ENCODE assay signal across 11 mouse cellular contexts in the genomic region with DNA sequence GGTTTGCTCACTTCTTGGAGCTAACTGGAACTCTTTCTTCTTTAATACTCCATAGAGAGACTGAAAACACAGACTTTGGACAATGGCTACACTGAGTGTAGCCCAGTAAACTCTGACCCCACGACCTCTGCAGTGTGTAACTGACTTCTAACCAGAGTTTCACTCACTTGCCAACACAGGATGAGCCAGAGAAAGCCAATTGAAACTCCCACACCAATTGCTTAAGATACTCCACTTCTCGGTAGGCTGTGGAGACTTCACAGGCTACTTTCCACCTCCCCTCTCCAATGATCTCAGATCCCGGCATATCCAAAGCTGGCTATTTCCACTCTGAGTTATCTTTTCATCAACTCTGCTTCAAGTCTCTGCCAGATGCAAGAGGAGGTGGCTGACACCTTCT. TPM values are rescaled to one million over a fixed set of nuclear protein-coding genes. Genes with fewer than 3 reads are reported as not detected.
DNase-seq lines count a peak whose midpoint lies in the region; ATAC-seq lines count a peak whose summit lies in the region.
"Had no signal": no experiment of that assay in that cellular context is flagged by ENCODE, and none has a peak within 500 bp of the region (broad histone marks: within the 10 kb centered on the region; RNA-seq: fewer than 3 reads in every experiment).

No protein-coding gene starts in this region.

- H3K9ac ChIP-seq in forebrain, embryonic 11.5 days (ENCODE audit: low read length) = no peak overlapping the region
- no peak overlapping the region for H3K9ac ChIP-seq in midbrain, embryonic 14.5 days (replicated peaks; ENCODE audit: low read length)

- DNase-seq in adrenal gland, adult 2 months = peak; percentile 32
- no peak for DNase-seq in adrenal gland, postnatal 25 days
- peak; percentile 50 for DNase-seq in 3T3-L1 (ENCODE audit: low read depth, low spot score)
- DNase-seq in forelimb bud, embryonic 11.5 days (ENCODE audit: low read depth, low spot score) = peak; percentile 33
- DNase-seq in kidney, postnatal 36 days = peak; percentile 82 to 89
- no peak for DNase-seq in forebrain, embryonic 11.5 days (ENCODE audit: low spot score)
- DNase-seq in midbrain, embryonic 14.5 days = no peak
- DNase-seq: gastrocnemius, postnatal 10 days; heart, postnatal 4 days; thymus, postnatal 36 days had no signal

- no peaks in the 10 kb centered on the region for H3K4me1 ChIP-seq in forebrain, embryonic 11.5 days (replicated peaks; ENCODE audit: control insufficient read depth, insufficient read depth, low read length)
- no peaks in the 10 kb centered on the region for H3K4me1 ChIP-seq in midbrain, embryonic 14.5 days (ENCODE audit: control insufficient read depth, insufficient read depth, low read length)

- H3K27me3 ChIP-seq in forebrain, embryonic 11.5 days (ENCODE audit: control insufficient read depth, insufficient read depth, low read length) = no peaks in the 10 kb centered on the region
- H3K27me3 ChIP-seq in midbrain, embryonic 14.5 days (ENCODE audit: control insufficient read depth, insufficient read depth, low read length) = no peaks in the 10 kb centered on the region

- H3K4me2 ChIP-seq in forebrain, embryonic 11.5 days (ENCODE audit: low read depth, low read length, severe bottlenecking) = no peak overlapping the region
- H3K4me2 ChIP-seq in midbrain, embryonic 14.5 days (ENCODE audit: low read length) = no peak overlapping the region

- no peak overlapping the region for H3K27ac ChIP-seq in forebrain, embryonic 11.5 days (ENCODE audit: low read depth, low read length)
- no peak overlapping the region for H3K27ac ChIP-seq in midbrain, embryonic 14.5 days (replicated peaks; ENCODE audit: low read depth, low read length)

- no peak overlapping the region for H3K4me3 ChIP-seq in forebrain, embryonic 11.5 days (ENCODE audit: low read depth, low read length)
- H3K4me3 ChIP-seq in midbrain, embryonic 14.5 days (replicated peaks; ENCODE audit: low read depth, low read length) = no peak overlapping the region

- no peaks in the 10 kb centered on the region for H3K36me3 ChIP-seq in forebrain, embryonic 11.5 days (ENCODE audit: control insufficient read depth, insufficient read depth, low read length)
- no peaks in the 10 kb centered on the region for H3K36me3 ChIP-seq in midbrain, embryonic 14.5 days (ENCODE audit: control insufficient read depth, insufficient read depth, low read length)

- 62% methylated on average over 3 of the region's 3 CpGs for WGBS in forebrain, embryonic 11.5 days
- WGBS in midbrain, embryonic 14.5 days = 61% methylated on average over 3 of the region's 3 CpGs

- H3K9me3 ChIP-seq in forebrain, embryonic 11.5 days (ENCODE audit: control insufficient read depth, low read length) = no peaks in the 10 kb centered on the region
- no peaks in the 10 kb centered on the region for H3K9me3 ChIP-seq in midbrain, embryonic 14.5 days (ENCODE audit: control insufficient read depth, low read length)

- no peak for ATAC-seq in forebrain, embryonic 11.5 days (replicated peaks; ENCODE audit: low FRiP score)
- ATAC-seq in megakaryocyte-erythroid progenitor cell, adult 5-6 weeks (replicated peaks; ENCODE audit: low FRiP score, low TSS enrichment, poor library complexity, severe bottlenecking) = no peak
- no peak for ATAC-seq in midbrain, embryonic 14.5 days (ENCODE audit: low FRiP score, low TSS enrichment)

RNA-seq across cellular contexts. Expression of a gene that starts 30.5 kb away (rescaled TPM):
- total RNA-seq in adrenal gland, adult 2 months (2021) = 1 to 10 TPM; 2.9 to 6.3 TPM
- polyA plus RNA-seq in adrenal gland, adult 2 months (2012; rRNA removed) = 2.6 and 3.7 TPM in 2 replicates
- 3.7 and 5.5 TPM in 2 replicates for total RNA-seq in adrenal gland, postnatal 25 days (2021)
- 0.53 and 1.2 TPM in 2 replicates for polyA plus RNA-seq in forebrain, embryonic 11.5 days (2014; fragmentation: Nextera tagmentation; extraction: Ambion mirVana)
- 0.20 TPM in 1 of 2 replicates, not detected in the other for total RNA-seq in megakaryocyte-erythroid progenitor cell, adult 5-6 weeks (2014; fragmentation: Nextera tagmentation)
- 0.28 and 1.5 TPM in 2 replicates for total RNA-seq in megakaryocyte-erythroid progenitor cell, adult 5-6 weeks (2017)
- polyA plus RNA-seq in midbrain, embryonic 14.5 days (2014; fragmentation: Nextera tagmentation; extraction: Ambion mirVana) = 0.91 and 1.0 TPM in 2 replicates

RNA-seq across cellular contexts. Expression of a gene that starts 35.0 kb away (rescaled TPM):
- 10 to 100 TPM; 71.1 to 71.2 TPM for total RNA-seq in adrenal gland, adult 2 months (2021)
- polyA plus RNA-seq in adrenal gland, adult 2 months (2012; rRNA removed) = 27.1 and 44.6 TPM in 2 replicates
- total RNA-seq in adrenal gland, postnatal 25 days (2021) = 94.4 and 112 TPM in 2 replicates
- 32.5 and 32.9 TPM in 2 replicates for polyA plus RNA-seq in forebrain, embryonic 11.5 days (2014; fragmentation: Nextera tagmentation; extraction: Ambion mirVana)
- total RNA-seq in megakaryocyte-erythroid progenitor cell, adult 5-6 weeks (2014; fragmentation: Nextera tagmentation) = 22.9 and 31.8 TPM in 2 replicates
- 40.6 and 50.7 TPM in 2 replicates for total RNA-seq in megakaryocyte-erythroid progenitor cell, adult 5-6 weeks (2017)
- 23.0 and 26.8 TPM in 2 replicates for polyA plus RNA-seq in midbrain, embryonic 14.5 days (2014; fragmentation: Nextera tagmentation; extraction: Ambion mirVana)

RNA-seq across cellular contexts. Expression of a gene that starts 37.5 kb away (rescaled TPM):
- total RNA-seq in adrenal gland, adult 2 months (2021) = 10 to 100 TPM; 11.9 to 20.5 TPM
- polyA plus RNA-seq in adrenal gland, adult 2 months (2012; rRNA removed) = 53.5 and 57.0 TPM in 2 replicates
- 16.3 and 17.5 TPM in 2 replicates for total RNA-seq in adrenal gland, postnatal 25 days (2021)
- 27.0 and 29.7 TPM in 2 replicates for polyA plus RNA-seq in forebrain, embryonic 11.5 days (2014; fragmentation: Nextera tagmentation; extraction: Ambion mirVana)
- 15.4 and 20.0 TPM in 2 replicates for total RNA-seq in megakaryocyte-erythroid progenitor cell, adult 5-6 weeks (2014; fragmentation: Nextera tagmentation)
- 9.0 and 10.6 TPM in 2 replicates for total RNA-seq in megakaryocyte-erythroid progenitor cell, adult 5-6 weeks (2017)
- polyA plus RNA-seq in midbrain, embryonic 14.5 days (2014; fragmentation: Nextera tagmentation; extraction: Ambion mirVana) = 51.3 and 57.5 TPM in 2 replicates

Comparison
In these comparisons a context has a peak if more than half of its experiments do, and no peak if none do; other contexts are left out.
1. DNase-seq: peak in adrenal gland, adult 2 months (single experiment), 3T3-L1 (single experiment), forelimb bud, embryonic 11.5 days (single experiment) and kidney, postnatal 36 days (2 of 2); none in adrenal gland, postnatal 25 days (single experiment), forebrain, embryonic 11.5 days (single experiment) and midbrain, embryonic 14.5 days (single experiment).